Comparison of ENCODE assay signal across 9 mouse cellular contexts in genomic region chr11:49245634-49246415, GRCm38 (mm10). TPM values are rescaled to one million over a fixed set of nuclear protein-coding genes. Genes with fewer than 3 reads are reported as not detected.
DNase-seq lines count a peak whose midpoint lies in the region; ATAC-seq lines count a peak whose summit lies in the region.
"Had no signal": no experiment of that assay in that cellular context is flagged by ENCODE, and none has a peak within 500 bp of the region (broad histone marks: within the 10 kb centered on the region; RNA-seq: fewer than 3 reads in every experiment).

No protein-coding gene starts in this region.

- ATAC-seq in kidney, embryonic 16.5 days (ENCODE audit: low FRiP score, low TSS enrichment) = no peak
- no peak for ATAC-seq in limb, embryonic 12.5 days (ENCODE audit: insufficient number of reproducible peaks, insufficient read depth, low FRiP score, low TSS enrichment, low read depth)
- no peak for ATAC-seq in neural tube, embryonic 14.5 days (ENCODE audit: low read depth)

- H3K4me1 ChIP-seq in kidney, embryonic 16.5 days (ENCODE audit: insufficient read depth, low read length) = peaks cover 54% of the 10 kb centered on the region
- H3K4me1 ChIP-seq in embryonic facial prominence, embryonic 10.5 days = peaks cover 61% of the 10 kb centered on the region
- H3K4me1 ChIP-seq in limb, embryonic 12.5 days (replicated peaks) = peaks cover 37% of the 10 kb centered on the region
- H3K4me1 ChIP-seq in neural tube, embryonic 14.5 days (ENCODE audit: control insufficient read depth, insufficient read depth, low read length) = peaks cover 10% of the 10 kb centered on the region; the same call in 1 of the 2 replicates

- H3K9me3 ChIP-seq in kidney, embryonic 16.5 days (ENCODE audit: low read length) = no peaks in the 10 kb centered on the region
- no peaks in the 10 kb centered on the region for H3K9me3 ChIP-seq in embryonic facial prominence, embryonic 10.5 days
- H3K9me3 ChIP-seq in limb, embryonic 12.5 days = no peaks in the 10 kb centered on the region
- H3K9me3 ChIP-seq in neural tube, embryonic 14.5 days (ENCODE audit: control insufficient read depth, low read length) = no peaks in the 10 kb centered on the region

- whole genome bisulfite sequencing in kidney, embryonic 16.5 days = 25% methylated on average over 12 of the region's 12 CpGs
- 25% methylated on average over 12 of the region's 12 CpGs for WGBS in embryonic facial prominence, embryonic 10.5 days
- 31% methylated on average over 12 of the region's 12 CpGs for WGBS in limb, embryonic 12.5 days
- WGBS in neural tube, embryonic 14.5 days = 45% methylated on average over 12 of the region's 12 CpGs

- peak overlapping the region; percentile 69 for H3K4me2 ChIP-seq in kidney, embryonic 16.5 days (replicated peaks; ENCODE audit: low read depth, low read length)
- peak overlapping the region; percentile 60 for H3K4me2 ChIP-seq in limb, embryonic 12.5 days
- H3K4me2 ChIP-seq in neural tube, embryonic 14.5 days (ENCODE audit: low read depth, low read length) = peak overlapping the region; percentile 3; the same call in 1 of the 2 replicates

- peak overlapping the region; percentile 87 for H3K27ac ChIP-seq in kidney, embryonic 16.5 days (ENCODE audit: low read length)
- peak overlapping the region; percentile 91; the same call in 1 of the 2 replicates for H3K27ac ChIP-seq in embryonic facial prominence, embryonic 10.5 days (replicated peaks)
- 0 out of 2 replicates have a peak overlapping the region, but pooled peaks have one; percentile 29 for H3K27ac ChIP-seq in limb, embryonic 12.5 days
- no peak overlapping the region for H3K27ac ChIP-seq in neural tube, embryonic 14.5 days (ENCODE audit: low read depth, low read length)

- H3K4me3 ChIP-seq in kidney, embryonic 16.5 days (ENCODE audit: low read length) = peak overlapping the region; percentile 55
- H3K4me3 ChIP-seq in embryonic facial prominence, embryonic 10.5 days = peak overlapping the region; percentile 62
- H3K4me3 ChIP-seq in limb, embryonic 12.5 days (replicated peaks) = peak overlapping the region; percentile 46
- H3K4me3 ChIP-seq in neural tube, embryonic 14.5 days (ENCODE audit: low read depth, low read length) = no peak overlapping the region

- H3K36me3 ChIP-seq in kidney, embryonic 16.5 days (ENCODE audit: insufficient read depth, low read length) = no peaks in the 10 kb centered on the region
- no peaks in the 10 kb centered on the region for H3K36me3 ChIP-seq in embryonic facial prominence, embryonic 10.5 days (replicated peaks)
- H3K36me3 ChIP-seq in limb, embryonic 12.5 days = no peaks in the 10 kb centered on the region
- H3K36me3 ChIP-seq in neural tube, embryonic 14.5 days (ENCODE audit: control insufficient read depth, insufficient read depth, low read length) = no peaks in the 10 kb centered on the region

- peak overlapping the region; percentile 55 for H3K9ac ChIP-seq in kidney, embryonic 16.5 days (replicated peaks; ENCODE audit: low read length)
- peak overlapping the region; percentile 27; the same call in 1 of the 2 replicates for H3K9ac ChIP-seq in limb, embryonic 12.5 days (replicated peaks)
- no peak overlapping the region for H3K9ac ChIP-seq in neural tube, embryonic 14.5 days (replicated peaks; ENCODE audit: low read depth, low read length)

- no peak for DNase-seq in kidney, adult 11 months
- no peak for DNase-seq in embryonic facial prominence, embryonic 10.5 days (ENCODE audit: low spot score)
- DNase-seq in right cerebral cortex, adult 2 months (ENCODE audit: low spot score in 2 of 2) = no peak
- DNase-seq in gastrocnemius, adult 18-20 months (ENCODE audit: low spot score) = no peak
- DNase-seq in left cerebral cortex, adult 9 months (ENCODE audit: low spot score in 2 of 2) = no peak

- no peaks in the 10 kb centered on the region for H3K27me3 ChIP-seq in kidney, embryonic 16.5 days (ENCODE audit: insufficient read depth, low read length)
- no peaks in the 10 kb centered on the region for H3K27me3 ChIP-seq in embryonic facial prominence, embryonic 10.5 days (replicated peaks; ENCODE audit: low read depth, poor library complexity, severe bottlenecking)
- no peaks in the 10 kb centered on the region for H3K27me3 ChIP-seq in limb, embryonic 12.5 days
- H3K27me3 ChIP-seq in neural tube, embryonic 14.5 days (ENCODE audit: control insufficient read depth, insufficient read depth, low read length) = no peaks in the 10 kb centered on the region

RNA-seq across cellular contexts. Expression of gene Mgat1, which starts 1.8 kb away (rescaled TPM):
- 88.9 and 91.9 TPM in 2 replicates for polyA plus RNA-seq in kidney, embryonic 16.5 days (2015; fragmentation: Nextera tagmentation; extraction: Ambion mirVana)
- 34.8 and 40.3 TPM in 2 replicates for polyA plus RNA-seq in embryonic facial prominence, embryonic 10.5 days (2016; fragmentation: Nextera tagmentation; extraction: Ambion mirVana)
- polyA plus RNA-seq in limb, embryonic 12.5 days (2016; fragmentation: Nextera tagmentation; extraction: Ambion mirVana) = 46.0 and 49.1 TPM in 2 replicates
- 22.6 and 29.3 TPM in 2 replicates for polyA plus RNA-seq in neural tube, embryonic 14.5 days (2014; fragmentation: Nextera tagmentation; extraction: Ambion mirVana)
- total RNA-seq in gastrocnemius, adult 18-20 months (2021) = 10 to 100 TPM; 41.0 to 49.9 TPM

RNA-seq across cellular contexts. Expression of gene Olfr1393, which starts 32.3 kb away (rescaled TPM):
- not detected in 2 replicates for polyA plus RNA-seq in kidney, embryonic 16.5 days (2015; fragmentation: Nextera tagmentation; extraction: Ambion mirVana)
- polyA plus RNA-seq in embryonic facial prominence, embryonic 10.5 days (2016; fragmentation: Nextera tagmentation; extraction: Ambion mirVana) = 0.10 TPM in 1 of 2 replicates, not detected in the other
- polyA plus RNA-seq in limb, embryonic 12.5 days (2016; fragmentation: Nextera tagmentation; extraction: Ambion mirVana) = not detected in 2 replicates
- polyA plus RNA-seq in neural tube, embryonic 14.5 days (2014; fragmentation: Nextera tagmentation; extraction: Ambion mirVana) = 0.09 TPM in 1 of 2 replicates, not detected in the other
- under 1 TPM in 1 of 2 experiments, not detected in 1; 0.09 TPM for total RNA-seq in gastrocnemius, adult 18-20 months (2021)

RNA-seq across cellular contexts. Expression of gene Olfr1392, which starts 39.3 kb away (rescaled TPM):
- not detected in 2 replicates for polyA plus RNA-seq in kidney, embryonic 16.5 days (2015; fragmentation: Nextera tagmentation; extraction: Ambion mirVana)
- polyA plus RNA-seq in embryonic facial prominence, embryonic 10.5 days (2016; fragmentation: Nextera tagmentation; extraction: Ambion mirVana) = 0.06 TPM in 1 of 2 replicates, not detected in the other
- 0.09 TPM in 1 of 2 replicates, not detected in the other for polyA plus RNA-seq in limb, embryonic 12.5 days (2016; fragmentation: Nextera tagmentation; extraction: Ambion mirVana)
- not detected in 2 replicates for polyA plus RNA-seq in neural tube, embryonic 14.5 days (2014; fragmentation: Nextera tagmentation; extraction: Ambion mirVana)
- total RNA-seq in gastrocnemius, adult 18-20 months (2021) = not detected
- total RNA-seq: megakaryocyte progenitor cell, adult 5-6 weeks had no signal

RNA-seq across cellular contexts. Expression of gene Zfp62, which starts 42.7 kb away (rescaled TPM):
- polyA plus RNA-seq in kidney, embryonic 16.5 days (2015; fragmentation: Nextera tagmentation; extraction: Ambion mirVana) = 45.6 and 46.3 TPM in 2 replicates
- polyA plus RNA-seq in embryonic facial prominence, embryonic 10.5 days (2016; fragmentation: Nextera tagmentation; extraction: Ambion mirVana) = 46.8 and 50.0 TPM in 2 replicates
- 50.4 and 58.5 TPM in 2 replicates for polyA plus RNA-seq in limb, embryonic 12.5 days (2016; fragmentation: Nextera tagmentation; extraction: Ambion mirVana)
- 49.6 and 54.4 TPM in 2 replicates for polyA plus RNA-seq in neural tube, embryonic 14.5 days (2014; fragmentation: Nextera tagmentation; extraction: Ambion mirVana)
- total RNA-seq in gastrocnemius, adult 18-20 months (2021) = 10 to 100 TPM; 27.4 to 28.3 TPM

RNA-seq across cellular contexts. Expression of gene Olfr10, which starts 58.7 kb away (rescaled TPM):
- not detected in 2 replicates for polyA plus RNA-seq in kidney, embryonic 16.5 days (2015; fragmentation: Nextera tagmentation; extraction: Ambion mirVana)
- not detected in 2 replicates for polyA plus RNA-seq in embryonic facial prominence, embryonic 10.5 days (2016; fragmentation: Nextera tagmentation; extraction: Ambion mirVana)
- polyA plus RNA-seq in limb, embryonic 12.5 days (2016; fragmentation: Nextera tagmentation; extraction: Ambion mirVana) = not detected in 2 replicates
- polyA plus RNA-seq in neural tube, embryonic 14.5 days (2014; fragmentation: Nextera tagmentation; extraction: Ambion mirVana) = not detected in 2 replicates
- not detected for total RNA-seq in gastrocnemius, adult 18-20 months (2021)
- total RNA-seq: megakaryocyte progenitor cell, adult 5-6 weeks had no signal

Comparison
In these comparisons a context has a peak if more than half of its experiments do, and no peak if none do; other contexts are left out.
1. H3K4me2 ChIP-seq: peak in every context shown above with its lines; median percentile 69 in kidney, embryonic 16.5 days; 60 in limb, embryonic 12.5 days; 3 in neural tube, embryonic 14.5 days.